Mouse (Mus musculus) myocyte (in vitro differentiated cells): ENCODE data around the gene Myod1. TPM values are rescaled to one million over a fixed set of nuclear protein-coding genes. Genes with fewer than 3 reads are reported as not detected.

ENCODE experiments used
- H3K27me3 ChIP-seq: one replicate; pipeline ENCODE4 v1.6.1; 2011; ENCODE audit not compliant: control insufficient read depth, insufficient read depth, insufficient read length
- H3K36me3 ChIP-seq: one replicate; pipeline ENCODE4 v1.6.1; 2011; ENCODE audit not compliant: control insufficient read depth, insufficient read depth
- H3K4me2 ChIP-seq: one replicate; pipeline ENCODE4 v1.6.1; 2011; ENCODE audit warnings: low read depth, control low read depth
- H3K4me3 ChIP-seq: one replicate; pipeline ENCODE4 v1.5.1; 2011; ENCODE audit warnings: mild to moderate bottlenecking, control low read depth, moderate library complexity
- H3K79me2 ChIP-seq: one replicate; pipeline ENCODE4 v1.6.1; 2011; ENCODE audit not compliant: control insufficient read depth, insufficient read depth
- H3ac ChIP-seq: one replicate; pipeline ENCODE4 v1.6.1; 2011; ENCODE audit not compliant: control insufficient read depth, insufficient read length
- CEBPB ChIP-seq: IDR thresholded peaks from 2 replicates; pipeline ENCODE4 v1.6.1; 2011; ENCODE audit warnings: mild to moderate bottlenecking, moderate library complexity; ENCODE audit not compliant: poor library complexity, insufficient read depth, severe bottlenecking
- E2F4 ChIP-seq: IDR thresholded peaks from one replicate; pipeline ENCODE4 v1.6.1; 2011; ENCODE audit warnings: mild to moderate bottlenecking, control low read depth, moderate library complexity; ENCODE audit not compliant: insufficient read depth
- MAX ChIP-seq: IDR thresholded peaks from one replicate; pipeline ENCODE4 v1.6.1; 2011; ENCODE audit warnings: low read depth, mild to moderate bottlenecking, control low read depth
- MYOD1 ChIP-seq, 3 experiments: IDR thresholded peaks; one replicate each; pipeline ENCODE4 v1.6.1; 2011; ENCODE audit warnings: control low read depth in 2 of 3, low read depth in 2 of 3, mild to moderate bottlenecking in 2 of 3, moderate library complexity in 1 of 3; ENCODE audit not compliant: insufficient read length in 2 of 3, control insufficient read depth in 1 of 3
- MYOG ChIP-seq, 3 experiments: IDR thresholded peaks; one replicate each; pipeline ENCODE4 v1.6.1; 2011; ENCODE audit warnings: control low read depth in 2 of 3, low read depth in 2 of 3, mild to moderate bottlenecking in 2 of 3; ENCODE audit not compliant: insufficient read length in 2 of 3, control insufficient read depth in 1 of 3, insufficient read depth in 1 of 3
- POLR2A ChIP-seq: IDR thresholded peaks from one replicate; pipeline ENCODE4 v1.6.1; 2011; ENCODE audit warnings: low read depth, mild to moderate bottlenecking, control low read depth, moderate library complexity; ENCODE audit not compliant: insufficient read length
- POLR2AphosphoS2 ChIP-seq: IDR thresholded peaks from one replicate; pipeline ENCODE4 v1.6.1; 2011; ENCODE audit warnings: low read depth, control low read depth; ENCODE audit not compliant: insufficient read length
- REST ChIP-seq: IDR thresholded peaks from one replicate; pipeline ENCODE4 v1.6.1; 2011; ENCODE audit warnings: mild to moderate bottlenecking, control low read depth, moderate library complexity; ENCODE audit not compliant: insufficient read depth, insufficient read length
- SRF ChIP-seq: IDR thresholded peaks from one replicate; pipeline ENCODE4 v1.6.1; 2011; ENCODE audit warnings: low read depth; ENCODE audit not compliant: control insufficient read depth, insufficient read length
- TCF12 ChIP-seq: IDR thresholded peaks from one replicate; pipeline ENCODE4 v1.6.1; 2011; ENCODE audit warnings: mild to moderate bottlenecking, control low read depth; ENCODE audit not compliant: poor library complexity, insufficient read depth, severe bottlenecking
- TCF3 ChIP-seq: IDR thresholded peaks from one replicate; pipeline ENCODE4 v1.6.1; 2011; ENCODE audit warnings: low read depth, control low read depth; ENCODE audit not compliant: insufficient read length
- USF1 ChIP-seq: IDR thresholded peaks from one replicate; pipeline ENCODE4 v1.6.1; 2011; ENCODE audit warnings: low read depth, mild to moderate bottlenecking, control low read depth, moderate library complexity
- polyA plus RNA-seq: library from polyadenylated mRNA; unstranded; fragments of >200 nt; fragmentation: generic; extraction: Trizol; gene quantifications from one replicate; pipeline ENCODE4 v1.2.1, GENCODE M21; 2012; ENCODE audit warnings: missing spikeins

Gene Myod1
- polyA plus RNA-seq, 1 experiment, result 396 TPM

DNA sequence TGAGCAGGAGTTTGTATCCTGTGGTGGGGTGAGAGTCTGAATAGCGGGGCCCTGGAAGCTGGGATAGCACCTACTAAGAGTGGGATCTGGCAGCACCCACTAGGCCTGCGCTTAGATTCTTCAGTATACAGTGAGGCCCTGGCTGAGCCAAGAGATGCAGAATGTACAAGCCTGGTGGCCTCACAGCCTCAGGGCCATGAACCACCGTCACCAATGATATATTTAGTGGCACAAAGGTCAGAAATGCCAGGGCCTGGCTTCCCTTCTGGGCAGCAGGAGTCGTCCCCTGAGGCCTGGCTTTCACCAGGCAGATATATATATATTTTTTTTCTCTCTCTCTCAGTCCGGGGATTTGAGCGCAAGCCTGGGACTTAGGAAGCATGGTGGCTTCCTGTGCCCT lies 34.5 kb downstream of the Myod1 start:
- Histone ChIP-seq H3K4me3 (no peak overlapping the region), H3K27me3 (peaks cover 56% of the 10 kb centered on the region), H3K79me2 (no peaks in the 10 kb centered on the region), H3K36me3 (no peaks in the 10 kb centered on the region), H3ac (no peak overlapping the region), H3K4me2 (no peak overlapping the region)
- TF ChIP-seq TCF3, result no peak
- no peak for TF ChIP-seq REST
- no peak for TF ChIP-seq POLR2AphosphoS2
- TF ChIP-seq SRF, result no peak
- no peak for TF ChIP-seq MYOD1 (IDR thresholded peaks at IDR 0.05; ENCODE audit: control insufficient read depth in 1 of 3, insufficient read length in 2 of 3, low read depth in 2 of 3)
- TF ChIP-seq POLR2A, result no peak
- no peak for TF ChIP-seq CEBPB
- no peak for TF ChIP-seq E2F4
- TF ChIP-seq TCF12, result no peak
- no peak for TF ChIP-seq USF1
- no peak for TF ChIP-seq MYOG (IDR thresholded peaks at IDR 0.05; ENCODE audit: control insufficient read depth in 1 of 3, insufficient read depth in 1 of 3, insufficient read length in 2 of 3, low read depth in 2 of 3)
- no peak for TF ChIP-seq MAX

DNA sequence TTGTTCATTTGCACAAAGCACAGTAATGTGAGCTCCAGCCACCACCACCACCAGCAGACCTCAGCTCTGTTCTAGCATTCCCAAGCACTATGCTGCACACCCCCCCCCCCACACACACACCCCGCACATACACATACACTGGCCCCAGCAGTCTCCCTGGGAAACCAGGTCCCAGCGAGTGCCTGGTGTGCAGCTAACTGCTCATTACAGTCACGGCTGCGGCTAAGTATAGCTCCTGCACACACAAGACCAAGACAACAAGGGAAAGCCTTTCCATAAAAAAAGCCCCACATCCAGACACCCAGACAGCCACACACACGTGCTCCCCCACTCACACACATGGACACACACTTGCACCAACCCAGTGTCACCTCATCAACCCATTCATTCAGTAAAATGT lies 36.5 kb downstream of the Myod1 start:
- H3ac ChIP-seq, result no peak overlapping the region
- H3K4me3 ChIP-seq, result no peak overlapping the region
- H3K79me2 ChIP-seq, result no peaks in the 10 kb centered on the region
- no peak overlapping the region for H3K4me2 ChIP-seq
- TF ChIP-seq CEBPB (no peak), USF1 (no peak), E2F4 (no peak), TCF12 (no peak), MYOD1 (IDR thresholded peaks at IDR 0.05; ENCODE audit: control insufficient read depth in 1 of 3, insufficient read length in 2 of 3, low read depth in 2 of 3) (no peak)
- H3K27me3 ChIP-seq, result peaks cover 56% of the 10 kb centered on the region
- H3K36me3 ChIP-seq, result no peaks in the 10 kb centered on the region

GRCm38 (mm10) chr7:46413959-46414725 lies 37.9 kb downstream of the Myod1 start:
- peaks cover 69% of the 10 kb centered on the region for H3K27me3 ChIP-seq

GRCm38 (mm10) chr7:46415818-46416425 lies 39.6 kb downstream of the Myod1 start:
- TF ChIP-seq POLR2AphosphoS2, result no peak
- no peak for TF ChIP-seq E2F4
- no peak for TF ChIP-seq TCF12
- TF ChIP-seq TCF3, result no peak

More at GRCm38 (mm10) chr7:46413959-46414725, 37.9 kb downstream of the Myod1 start:
- TF ChIP-seq E2F4 (no peak), POLR2AphosphoS2 (no peak), USF1 (no peak), MYOG (IDR thresholded peaks at IDR 0.05; ENCODE audit: control insufficient read depth in 1 of 3, insufficient read depth in 1 of 3, insufficient read length in 2 of 3, low read depth in 2 of 3) (no peak), TCF3 (no peak), REST (no peak), CEBPB (no peak), MAX (no peak), TCF12 (no peak), MYOD1 (IDR thresholded peaks at IDR 0.05; ENCODE audit: control insufficient read depth in 1 of 3, insufficient read length in 2 of 3, low read depth in 2 of 3) (no peak), POLR2A (no peak), SRF (no peak)
- Histone ChIP-seq H3K79me2 (no peaks in the 10 kb centered on the region), H3K36me3 (no peaks in the 10 kb centered on the region), H3ac (no peak overlapping the region), H3K4me3 (no peak overlapping the region), H3K4me2 (no peak overlapping the region)

GRCm38 (mm10) chr7:46417467-46417866 lies 41.2 kb downstream of the Myod1 start:
- Histone ChIP-seq H3K27me3 (peaks cover 80% of the 10 kb centered on the region), H3K36me3 (no peaks in the 10 kb centered on the region)
- TF ChIP-seq MYOG (IDR thresholded peaks at IDR 0.05; ENCODE audit: control insufficient read depth in 1 of 3, insufficient read depth in 1 of 3, insufficient read length in 2 of 3, low read depth in 2 of 3) (no peak), E2F4 (no peak), TCF3 (no peak), CEBPB (no peak), MAX (no peak), TCF12 (no peak), POLR2AphosphoS2 (no peak), POLR2A (no peak), MYOD1 (IDR thresholded peaks at IDR 0.05; ENCODE audit: control insufficient read depth in 1 of 3, insufficient read length in 2 of 3, low read depth in 2 of 3) (no peak), REST (no peak), USF1 (no peak), SRF (no peak)

More at GRCm38 (mm10) chr7:46415818-46416425, 39.6 kb downstream of the Myod1 start:
- H3K79me2 ChIP-seq, result no peaks in the 10 kb centered on the region
- H3K36me3 ChIP-seq, result no peaks in the 10 kb centered on the region
- H3ac ChIP-seq, result no peak overlapping the region
- H3K4me3 ChIP-seq, result no peak overlapping the region
- peaks cover 81% of the 10 kb centered on the region for H3K27me3 ChIP-seq
- H3K4me2 ChIP-seq, result no peak overlapping the region

More at GRCm38 (mm10) chr7:46417467-46417866, 41.2 kb downstream of the Myod1 start:
- no peak overlapping the region for H3K4me2 ChIP-seq
- H3ac ChIP-seq, result no peak overlapping the region
- no peaks in the 10 kb centered on the region for H3K79me2 ChIP-seq
- no peak overlapping the region for H3K4me3 ChIP-seq
